Mouse (Mus musculus): ENCODE measurements around the gene Fut2. TPM values are rescaled to one million over a fixed set of nuclear protein-coding genes. Genes with fewer than 3 reads are reported as not detected.

Fut2 gene
- polyA plus RNA-seq, 1 experiment from 2014 or later, result not detected

- H3K27me3 ChIP-seq (ENCODE audit: control insufficient read depth, insufficient read depth, low read length), result no peaks in the 10 kb centered on the region
- H3K36me3 ChIP-seq (replicated peaks; ENCODE audit: control insufficient read depth, insufficient read depth, low read depth, low read length), result peaks cover 11% of the 10 kb centered on the region
- no peak overlapping the region for H3K9ac ChIP-seq (replicated peaks; ENCODE audit: low read length)
- no peak for DNase-seq (ENCODE audit: low spot score)
- peaks cover 15% of the 10 kb centered on the region for H3K4me1 ChIP-seq (ENCODE audit: control insufficient read depth, insufficient read depth, low read length)
- ATAC-seq (replicated peaks; ENCODE audit: insufficient number of reproducible peaks, low FRiP score, low TSS enrichment, low read depth), result no peak
- H3K4me2 ChIP-seq (ENCODE audit: low read depth, low read length), result no peak overlapping the region
- no peak overlapping the region for H3K4me3 ChIP-seq (ENCODE audit: low read depth, low read length)
- H3K27ac ChIP-seq (replicated peaks; ENCODE audit: low read depth, low read length), result no peak overlapping the region
- no peaks in the 10 kb centered on the region for H3K9me3 ChIP-seq (replicated peaks; ENCODE audit: control insufficient read depth, low read length)
- WGBS, result 90% methylated on average over 20 of the region's 20 CpGs
Observed at GRCm38 (mm10) chr7:45710477-45711191, 44.4 kb upstream of the Fut2 start.

- Histone ChIP-seq H3K27me3 (ENCODE audit: control insufficient read depth, insufficient read depth, low read length) (no peaks in the 10 kb centered on the region), H3K27ac (replicated peaks; ENCODE audit: low read depth, low read length) (no peak overlapping the region), H3K4me1 (ENCODE audit: control insufficient read depth, insufficient read depth, low read length) (peaks cover 14% of the 10 kb centered on the region), H3K9me3 (replicated peaks; ENCODE audit: control insufficient read depth, low read length) (no peaks in the 10 kb centered on the region), H3K4me3 (ENCODE audit: low read depth, low read length) (no peak overlapping the region), H3K36me3 (replicated peaks; ENCODE audit: control insufficient read depth, insufficient read depth, low read depth, low read length) (peaks cover 11% of the 10 kb centered on the region), H3K9ac (replicated peaks; ENCODE audit: low read length) (no peak overlapping the region), H3K4me2 (ENCODE audit: low read depth, low read length) (no peak overlapping the region)
- ATAC-seq (replicated peaks; ENCODE audit: insufficient number of reproducible peaks, low FRiP score, low TSS enrichment, low read depth) (no peak), DNase-seq (ENCODE audit: low spot score) (no peak)
- 76% methylated on average over 14 of the region's 14 CpGs for WGBS
Observed at GRCm38 (mm10) chr7:45709677-45710355, 43.6 kb upstream of the Fut2 start.

- no peak overlapping the region; the same call in 1 of the 2 replicates for H3K4me2 ChIP-seq (ENCODE audit: low read depth, low read length)
- no peak overlapping the region for H3K4me3 ChIP-seq (ENCODE audit: low read depth, low read length)
- no peak for ATAC-seq (replicated peaks; ENCODE audit: insufficient number of reproducible peaks, low FRiP score, low TSS enrichment, low read depth)
- 62% methylated on average over 6 of the region's 6 CpGs for whole genome bisulfite sequencing
- peak; percentile 60 for DNase-seq (ENCODE audit: low spot score)
- H3K27ac ChIP-seq (replicated peaks; ENCODE audit: low read depth, low read length), result no peak overlapping the region
- H3K9me3 ChIP-seq (replicated peaks; ENCODE audit: control insufficient read depth, low read length), result no peaks in the 10 kb centered on the region
- no peaks in the 10 kb centered on the region for H3K27me3 ChIP-seq (ENCODE audit: control insufficient read depth, insufficient read depth, low read length)
- H3K36me3 ChIP-seq (replicated peaks; ENCODE audit: control insufficient read depth, insufficient read depth, low read depth, low read length), result peaks cover 11% of the 10 kb centered on the region
- no peak overlapping the region for H3K9ac ChIP-seq (replicated peaks; ENCODE audit: low read length)
- peaks cover 13% of the 10 kb centered on the region for H3K4me1 ChIP-seq (ENCODE audit: control insufficient read depth, insufficient read depth, low read length)
Observed at GRCm38 (mm10) chr7:45709036-45709435, 42.8 kb upstream of the Fut2 start.

GRCm38 (mm10) chr7:45708221-45708761, 42.1 kb upstream of the Fut2 start:
- Histone ChIP-seq H3K4me3 (ENCODE audit: low read depth, low read length) (no peak overlapping the region), H3K27ac (replicated peaks; ENCODE audit: low read depth, low read length) (0 out of 2 replicates have a peak overlapping the region, but pooled peaks have one; percentile 31), H3K9me3 (replicated peaks; ENCODE audit: control insufficient read depth, low read length) (no peaks in the 10 kb centered on the region), H3K36me3 (replicated peaks; ENCODE audit: control insufficient read depth, insufficient read depth, low read depth, low read length) (peaks cover 11% of the 10 kb centered on the region), H3K27me3 (ENCODE audit: control insufficient read depth, insufficient read depth, low read length) (no peaks in the 10 kb centered on the region), H3K4me2 (ENCODE audit: low read depth, low read length) (peak overlapping the region; percentile 95), H3K9ac (replicated peaks; ENCODE audit: low read length) (no peak overlapping the region), H3K4me1 (ENCODE audit: control insufficient read depth, insufficient read depth, low read length) (peaks cover 15% of the 10 kb centered on the region)
- ATAC-seq (replicated peaks; ENCODE audit: insufficient number of reproducible peaks, low FRiP score, low TSS enrichment, low read depth) (no peak), DNase-seq (ENCODE audit: low spot score) (peak; percentile 48)
- 41% methylated on average over 13 of the region's 13 CpGs for WGBS

- peak overlapping the region; percentile 95 for H3K4me2 ChIP-seq (ENCODE audit: low read depth, low read length)
- WGBS, result under 1% methylated on average over 27 of the region's 27 CpGs
Observed at GRCm38 (mm10) chr7:45707375-45707967, 41.3 kb upstream of the Fut2 start.

GRCm38 (mm10) chr7:45706721-45707241, 40.6 kb upstream of the Fut2 start:
- H3K27ac ChIP-seq (replicated peaks; ENCODE audit: low read depth, low read length), result peak overlapping the region; percentile 31; the same call in 1 of the 2 replicates
- peak overlapping the region; percentile 64 for H3K9ac ChIP-seq (replicated peaks; ENCODE audit: low read length)
- no peak for ATAC-seq (replicated peaks; ENCODE audit: insufficient number of reproducible peaks, low FRiP score, low TSS enrichment, low read depth)
- H3K9me3 ChIP-seq (replicated peaks; ENCODE audit: control insufficient read depth, low read length), result no peaks in the 10 kb centered on the region
- under 1% methylated on average over 42 of the region's 45 CpGs for WGBS
- H3K4me2 ChIP-seq (ENCODE audit: low read depth, low read length), result peak overlapping the region; percentile 95
- peak; percentile 86 for DNase-seq (ENCODE audit: low spot score)
- peaks cover 15% of the 10 kb centered on the region for H3K4me1 ChIP-seq (ENCODE audit: control insufficient read depth, insufficient read depth, low read length)
- H3K36me3 ChIP-seq (replicated peaks; ENCODE audit: control insufficient read depth, insufficient read depth, low read depth, low read length), result peaks cover under 1% of the 10 kb centered on the region
- peak overlapping the region; percentile 56 for H3K4me3 ChIP-seq (ENCODE audit: low read depth, low read length)
- H3K27me3 ChIP-seq (ENCODE audit: control insufficient read depth, insufficient read depth, low read length), result no peaks in the 10 kb centered on the region

More at GRCm38 (mm10) chr7:45707375-45707967, 41.3 kb upstream of the Fut2 start:
- Histone ChIP-seq H3K4me1 (ENCODE audit: control insufficient read depth, insufficient read depth, low read length) (peaks cover 15% of the 10 kb centered on the region), H3K27ac (replicated peaks; ENCODE audit: low read depth, low read length) (peak overlapping the region; percentile 31), H3K36me3 (replicated peaks; ENCODE audit: control insufficient read depth, insufficient read depth, low read depth, low read length) (peaks cover 7% of the 10 kb centered on the region), H3K9ac (replicated peaks; ENCODE audit: low read length) (peak overlapping the region; percentile 29), H3K27me3 (ENCODE audit: control insufficient read depth, insufficient read depth, low read length) (no peaks in the 10 kb centered on the region), H3K9me3 (replicated peaks; ENCODE audit: control insufficient read depth, low read length) (no peaks in the 10 kb centered on the region), H3K4me3 (ENCODE audit: low read depth, low read length) (peak overlapping the region; percentile 56)
- DNase-seq (ENCODE audit: low spot score) (peak; percentile 91), ATAC-seq (replicated peaks; ENCODE audit: insufficient number of reproducible peaks, low FRiP score, low TSS enrichment, low read depth) (no peak)

GRCm38 (mm10) chr7:45705873-45706281, 39.7 kb upstream of the Fut2 start:
- Histone ChIP-seq H3K27me3 (ENCODE audit: control insufficient read depth, insufficient read depth, low read length) (no peaks in the 10 kb centered on the region; the same call in 1 of the 2 replicates), H3K27ac (replicated peaks; ENCODE audit: low read depth, low read length) (no peak overlapping the region), H3K36me3 (replicated peaks; ENCODE audit: control insufficient read depth, insufficient read depth, low read depth, low read length) (no peaks in the 10 kb centered on the region), H3K4me1 (ENCODE audit: control insufficient read depth, insufficient read depth, low read length) (peaks cover 15% of the 10 kb centered on the region), H3K4me2 (ENCODE audit: low read depth, low read length) (peak overlapping the region; percentile 95), H3K4me3 (ENCODE audit: low read depth, low read length) (peak overlapping the region; percentile 56), H3K9me3 (replicated peaks; ENCODE audit: control insufficient read depth, low read length) (no peaks in the 10 kb centered on the region), H3K9ac (replicated peaks; ENCODE audit: low read length) (peak overlapping the region; percentile 64)
- WGBS, result 0% methylated on average over 7 of the region's 7 CpGs
- no peak for ATAC-seq (replicated peaks; ENCODE audit: insufficient number of reproducible peaks, low FRiP score, low TSS enrichment, low read depth)
- DNase-seq (ENCODE audit: low spot score), result peak; percentile 72

All from embryonic facial prominence, embryonic 11.5 days (tissue).